Mouse (Mus musculus) heart, postnatal 0 days (tissue): ENCODE results near the gene Sirpa. TPM values are rescaled to one million over a fixed set of nuclear protein-coding genes. Genes with fewer than 3 reads are reported as not detected.

Experiments
- ATAC-seq: fragments of 200-750 bp; cut with Nextera tagmentation; 2 replicates; pipeline ENCODE4 v1.8.0; 2017; ENCODE audit warnings: low read depth, moderate number of reproducible peaks, moderate library complexity; ENCODE audit not compliant: insufficient read depth
- DNase-seq: peaks from one replicate; pipeline ENCODE4 v3.0.0-alpha.2; 2016; ENCODE audit warnings: low spot score
- H3K27ac ChIP-seq: fragments of 300-500 bp; sonication (generic); 2 replicates; pipeline ENCODE4 v1.5.1; 2014; ENCODE audit warnings: low read depth, mild to moderate bottlenecking
- H3K27me3 ChIP-seq: fragments of 300-500 bp; sonication (generic); 2 replicates; pipeline ENCODE4 v1.6.1; 2014; ENCODE audit warnings: low read length, mixed read lengths; ENCODE audit not compliant: control insufficient read depth, insufficient read depth
- H3K36me3 ChIP-seq: fragments of 300-500 bp; sonication (generic); replicated peaks from 2 replicates; pipeline ENCODE4 v1.6.1; 2014; ENCODE audit warnings: low read length, mixed read lengths; ENCODE audit not compliant: control insufficient read depth, insufficient read depth
- H3K4me1 ChIP-seq: fragments of 300-500 bp; sonication (generic); 2 replicates; pipeline ENCODE4 v1.6.1; 2014; ENCODE audit warnings: antibody characterized with exemption; ENCODE audit not compliant: control insufficient read depth, insufficient read depth
- H3K4me2 ChIP-seq: fragments of 300-500 bp; sonication (generic); 2 replicates; pipeline ENCODE4 v1.6.1; 2014; ENCODE audit warnings: low read depth, mild to moderate bottlenecking, low read length, moderate library complexity
- H3K4me3 ChIP-seq: fragments of 300-500 bp; sonication (generic); 2 replicates; pipeline ENCODE4 v1.5.1; 2014; ENCODE audit warnings: low read depth, low read length
- H3K9ac ChIP-seq: fragments of 300-500 bp; sonication (generic); replicated peaks from 2 replicates; pipeline ENCODE4 v1.6.1; 2014; ENCODE audit warnings: low read depth, low read length, mixed read lengths
- H3K9me3 ChIP-seq: fragments of 300-500 bp; sonication (generic); replicated peaks from 2 replicates; pipeline ENCODE4 v1.6.1; 2016; ENCODE audit warnings: low read length; ENCODE audit not compliant: control insufficient read depth
- CTCF ChIP-seq: IDR thresholded peaks from 2 replicates; pipeline ENCODE4 v1.5.1; 2016; ENCODE audit warnings: antibody characterized with exemption, control low read depth, low read depth
- EP300 ChIP-seq: IDR thresholded peaks from 2 replicates; pipeline ENCODE4 v1.6.1; 2016; ENCODE audit warnings: antibody characterized with exemption, low read depth
- WGBS: fragments of 180-500 bp; shearing (Covaris S2); extraction: QIAGEN DNeasy Blood & Tissue Kit; methylation state at CpG from one replicate; pipeline ENCODE4 v1.1.7; 2014; 5-methylcytosine and 5-hydroxymethylcytosine counted together
- polyA plus RNA-seq: library from polyadenylated mRNA; unstranded; fragments of >200 nt; fragmentation: Nextera tagmentation; extraction: Ambion mirVana; gene quantifications from 2 replicates; pipeline ENCODE4 v1.2.1, GENCODE M21; 2015
- total RNA-seq: library from RNA; depleted of rRNA; stranded (reverse); fragments of >200 nt; gene quantifications from 2 replicates; pipeline ENCODE4 v1.2.3, GENCODE M21; 2014; ENCODE audit warnings: low replicate concordance

Gene Sirpa
- total and polyA plus RNA-seq, 2 experiments from 2014 or later = 10.8 to 43.9 TPM

DNA sequence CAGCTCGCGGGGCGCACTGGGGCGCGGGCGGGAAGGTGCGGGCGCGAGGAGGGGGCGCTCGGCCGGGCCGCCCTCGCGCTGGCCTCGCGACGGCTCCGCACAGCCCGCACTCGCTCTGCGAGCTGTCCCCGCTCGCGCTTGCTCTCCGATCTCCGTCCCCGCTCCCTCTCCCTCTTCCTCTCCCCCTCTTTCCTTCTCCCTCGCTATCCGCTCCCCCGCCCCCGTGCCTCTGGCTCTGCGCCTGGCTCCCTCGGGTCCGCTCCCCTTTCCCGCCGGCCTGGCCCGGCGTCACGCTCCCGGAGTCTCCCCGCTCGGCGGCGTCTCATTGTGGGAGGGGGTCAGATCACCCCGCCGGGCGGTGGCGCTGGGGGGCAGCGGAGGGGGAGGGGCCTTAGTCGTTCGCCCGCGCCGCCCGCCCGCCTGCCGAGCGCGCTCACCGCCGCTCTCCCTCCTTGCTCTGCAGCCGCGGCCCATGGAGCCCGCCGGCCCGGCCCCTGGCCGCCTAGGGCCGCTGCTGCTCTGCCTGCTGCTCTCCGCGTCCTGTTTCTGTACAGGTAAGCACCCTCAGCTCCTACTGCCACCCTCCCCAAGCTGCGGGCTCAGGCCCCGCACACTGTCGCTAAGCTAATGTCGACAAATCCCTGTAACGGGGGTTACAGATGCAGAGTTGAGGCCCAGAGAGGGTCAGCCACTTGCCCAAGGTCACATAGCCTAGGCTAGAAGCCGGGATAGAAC is 673 bp downstream of the Sirpa start:
- H3K9ac ChIP-seq = peak overlapping the region; percentile 82
- no peaks in the 10 kb centered on the region for H3K27me3 ChIP-seq
- DNase-seq (peak; percentile 79), ATAC-seq (peak; percentile 78)
- H3K27ac ChIP-seq = peak overlapping the region; percentile 93
- TF ChIP-seq CTCF (no peak), EP300 (no peak)
- H3K4me3 ChIP-seq = peak overlapping the region; percentile 79
- no peaks in the 10 kb centered on the region for H3K9me3 ChIP-seq
- peak overlapping the region; percentile 84 for H3K4me2 ChIP-seq
- H3K4me1 ChIP-seq = peaks cover 41% of the 10 kb centered on the region
- WGBS = under 1% methylated on average over 37 of the region's 77 CpGs
- H3K36me3 ChIP-seq = no peaks in the 10 kb centered on the region

DNA sequence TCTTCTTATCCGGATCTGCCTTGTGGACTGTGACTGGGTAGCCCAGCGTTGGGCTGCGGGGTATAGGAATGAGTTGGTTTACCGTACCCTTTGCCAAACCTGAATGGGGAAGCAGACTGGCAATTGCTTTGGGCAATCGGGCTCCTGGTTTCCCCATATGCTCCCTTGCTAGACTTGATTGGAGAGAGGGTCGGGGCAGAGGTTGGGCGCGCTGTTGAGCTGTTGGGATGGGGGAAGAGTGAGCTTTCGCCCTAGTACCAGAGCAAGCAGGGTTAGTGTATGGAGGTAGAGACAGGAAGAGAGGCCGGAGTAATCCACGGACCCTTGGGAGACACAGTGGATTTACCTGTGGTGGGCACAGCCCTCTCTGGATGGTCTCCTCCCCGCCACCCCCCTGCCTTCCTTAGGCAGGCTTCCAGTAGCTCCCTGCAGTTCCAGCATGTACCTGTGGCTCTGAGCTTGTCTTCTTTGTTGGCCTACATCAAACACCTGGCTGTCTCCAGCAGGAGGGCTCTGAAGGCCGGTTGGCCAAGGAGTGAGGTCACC is 1.3 kb downstream of the Sirpa start:
- no peaks in the 10 kb centered on the region for H3K27me3 ChIP-seq
- 23% methylated on average over 13 of the region's 13 CpGs for WGBS
- peaks cover 46% of the 10 kb centered on the region for H3K4me1 ChIP-seq
- no peak for ATAC-seq
- peak overlapping the region; percentile 82 for H3K9ac ChIP-seq
- TF ChIP-seq CTCF = no peak
- TF ChIP-seq EP300 = no peak
- H3K9me3 ChIP-seq = no peaks in the 10 kb centered on the region
- H3K4me3 ChIP-seq = peak overlapping the region; percentile 79
- no peaks in the 10 kb centered on the region for H3K36me3 ChIP-seq
- peak overlapping the region; percentile 93; the same call in 1 of the 2 replicates for H3K27ac ChIP-seq
- peak overlapping the region; percentile 84 for H3K4me2 ChIP-seq
- DNase-seq = no peak

DNA sequence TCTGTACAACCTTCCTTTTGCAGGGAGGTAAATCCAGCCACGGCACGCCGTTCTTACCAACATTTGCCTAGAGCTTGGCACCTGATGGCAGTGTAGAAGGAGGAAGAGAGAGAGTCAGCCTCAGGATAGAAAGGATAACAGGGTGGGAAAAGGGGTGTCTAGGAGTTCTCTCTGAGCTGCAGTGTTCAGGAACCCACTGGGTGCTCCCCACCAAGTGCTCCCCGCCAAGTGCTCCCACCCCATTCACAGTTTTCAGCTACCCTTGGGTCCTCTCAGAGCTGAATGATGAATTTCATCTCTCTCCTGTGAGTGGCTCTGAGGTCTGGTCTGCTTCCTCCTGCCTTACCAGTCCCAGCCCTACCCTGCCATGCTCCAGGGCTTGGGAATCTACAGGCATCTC is 1.9 kb downstream of the Sirpa start:
- TF ChIP-seq CTCF = no peak
- TF ChIP-seq EP300 = no peak
- H3K9me3 ChIP-seq = no peaks in the 10 kb centered on the region
- H3K27me3 ChIP-seq = no peaks in the 10 kb centered on the region
- peaks cover 46% of the 10 kb centered on the region for H3K4me1 ChIP-seq
- no peak overlapping the region for H3K27ac ChIP-seq
- H3K4me2 ChIP-seq = peak overlapping the region; percentile 84
- H3K36me3 ChIP-seq = no peaks in the 10 kb centered on the region
- ATAC-seq = no peak
- no peak for DNase-seq
- H3K9ac ChIP-seq = no peak overlapping the region
- WGBS = 86% methylated on average over 4 of the region's 4 CpGs
- H3K4me3 ChIP-seq = peak overlapping the region; percentile 79; the same call in 1 of the 2 replicates

DNA sequence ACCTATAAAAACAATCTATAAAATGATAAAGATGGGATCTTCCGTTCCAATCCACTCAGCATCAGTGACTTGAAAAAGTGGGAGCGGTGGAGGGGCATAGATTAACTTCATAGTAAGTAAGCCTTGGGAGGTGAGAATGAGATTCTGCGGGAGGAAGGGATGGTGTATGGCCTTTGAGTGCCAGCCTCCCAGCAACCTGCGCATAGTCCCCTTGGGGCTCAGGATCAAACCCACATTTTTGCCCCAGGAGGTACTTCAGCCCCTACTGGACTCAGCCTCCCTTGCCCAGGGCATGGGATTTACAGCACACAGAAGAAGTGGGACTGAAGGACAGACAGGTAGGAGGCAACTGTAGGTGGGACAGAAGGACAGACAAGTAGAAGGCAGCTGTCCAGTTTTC is 2.6 kb downstream of the Sirpa start:
- Histone ChIP-seq H3K36me3 (no peaks in the 10 kb centered on the region), H3K9ac (no peak overlapping the region), H3K4me2 (no peak overlapping the region), H3K4me1 (peaks cover 46% of the 10 kb centered on the region), H3K27me3 (no peaks in the 10 kb centered on the region), H3K27ac (no peak overlapping the region), H3K4me3 (no peak overlapping the region), H3K9me3 (no peaks in the 10 kb centered on the region)
- ATAC-seq = no peak
- TF ChIP-seq CTCF (no peak), EP300 (no peak)
- WGBS = 78% methylated on average over 4 of the region's 4 CpGs
- no peak for DNase-seq

DNA sequence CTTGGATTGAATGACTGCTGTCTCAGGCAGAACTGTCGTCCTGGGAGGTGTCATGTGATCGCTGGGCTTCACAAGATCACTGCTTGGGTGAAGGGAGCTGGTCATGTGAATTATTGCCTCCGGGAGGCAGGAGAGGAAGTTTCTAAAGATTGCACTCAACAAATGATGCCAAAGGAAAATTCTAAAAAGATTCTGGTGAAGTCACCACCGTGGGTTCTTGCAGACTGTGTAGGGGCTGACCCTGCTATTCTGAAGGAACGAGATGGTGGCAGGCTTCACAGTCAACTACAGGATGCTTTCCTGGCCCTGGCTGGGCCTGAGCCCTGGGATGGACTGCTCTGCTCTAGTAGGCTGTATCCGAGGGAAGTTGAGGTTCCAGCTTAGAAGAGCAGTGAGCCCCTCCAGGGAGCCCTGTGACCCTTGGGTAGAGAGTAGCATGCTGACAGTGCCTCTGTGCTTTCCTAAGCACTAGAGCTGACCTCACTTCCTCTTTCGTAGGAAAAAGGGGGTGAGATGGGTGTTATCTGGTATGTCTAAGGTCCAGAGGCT is 3.1 kb downstream of the Sirpa start:
- no peak overlapping the region for H3K4me2 ChIP-seq
- H3K9me3 ChIP-seq = no peaks in the 10 kb centered on the region
- WGBS = 38% methylated on average over 7 of the region's 7 CpGs
- peak overlapping the region; percentile 51; the same call in 1 of the 2 replicates for H3K27ac ChIP-seq
- TF ChIP-seq CTCF = no peak
- TF ChIP-seq EP300 = no peak
- DNase-seq = no peak
- H3K4me3 ChIP-seq = no peak overlapping the region
- ATAC-seq = no peak
- H3K36me3 ChIP-seq = no peaks in the 10 kb centered on the region
- peaks cover 46% of the 10 kb centered on the region for H3K4me1 ChIP-seq
- H3K9ac ChIP-seq = no peak overlapping the region
- no peaks in the 10 kb centered on the region for H3K27me3 ChIP-seq
